Mouse (Mus musculus) mouse trophoblast stem cell (cell line): Measurements from ENCODE around the gene Ackr1.

Experiments
- in situ Hi-C, 2 experiments: fragments of 300-500 bp; cut with MseI, MboI; formaldehyde crosslinking; loops; 2 replicates in 1 of 2; 3 replicates in 1 of 2; pipeline ENCODE4 v1.15.1; 2025

The Ackr1 gene

DNA sequence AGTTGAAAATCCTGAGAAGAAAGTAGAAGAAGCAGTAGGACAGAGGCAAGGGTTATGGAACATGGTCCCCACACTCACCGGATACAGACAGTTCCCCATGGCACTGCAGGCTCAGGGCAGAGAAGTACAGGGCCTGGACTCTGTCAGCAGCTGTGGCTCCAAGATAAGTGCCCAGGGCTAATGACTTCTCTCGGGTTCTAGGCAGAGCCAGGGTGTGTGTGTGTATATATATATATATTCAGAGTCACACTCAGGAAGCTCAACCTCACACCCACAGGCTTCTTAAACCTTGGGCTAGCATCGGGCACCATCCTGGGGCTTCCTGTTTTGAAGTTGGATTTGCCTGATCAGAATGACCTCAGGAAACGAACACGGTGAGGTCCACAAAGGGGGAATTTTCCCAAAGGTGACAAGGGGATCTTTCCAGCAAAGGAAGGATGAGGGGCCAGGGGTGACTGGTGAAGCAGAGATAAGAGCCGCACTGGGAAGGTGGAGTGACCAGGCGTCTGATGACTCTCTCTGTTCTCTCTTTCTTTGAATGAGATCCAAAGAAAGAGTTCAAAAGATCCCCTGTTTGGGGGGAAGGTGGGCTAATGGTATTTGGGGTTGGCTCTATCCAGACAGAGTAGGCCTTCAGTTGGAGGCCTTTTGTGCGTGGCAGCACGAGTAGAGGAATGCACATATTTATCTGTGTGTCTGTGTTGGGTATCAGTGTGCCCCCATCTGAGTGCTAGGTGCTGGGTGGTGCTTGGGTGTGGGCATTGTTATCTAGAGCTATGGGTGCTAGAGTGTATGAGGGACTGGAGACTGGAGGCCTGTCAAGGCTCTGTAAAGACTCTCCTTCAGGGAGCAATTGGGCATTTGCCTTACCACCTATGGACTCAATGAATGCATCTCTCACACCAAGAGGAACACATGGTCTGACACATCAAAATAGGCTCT, at the start of gene Ackr1:
TSS of gene Ackr1 (minus strand) at position 439 of the 942 bp plus-strand sequence.
- in situ Hi-C loops = no loop called here

DNA sequence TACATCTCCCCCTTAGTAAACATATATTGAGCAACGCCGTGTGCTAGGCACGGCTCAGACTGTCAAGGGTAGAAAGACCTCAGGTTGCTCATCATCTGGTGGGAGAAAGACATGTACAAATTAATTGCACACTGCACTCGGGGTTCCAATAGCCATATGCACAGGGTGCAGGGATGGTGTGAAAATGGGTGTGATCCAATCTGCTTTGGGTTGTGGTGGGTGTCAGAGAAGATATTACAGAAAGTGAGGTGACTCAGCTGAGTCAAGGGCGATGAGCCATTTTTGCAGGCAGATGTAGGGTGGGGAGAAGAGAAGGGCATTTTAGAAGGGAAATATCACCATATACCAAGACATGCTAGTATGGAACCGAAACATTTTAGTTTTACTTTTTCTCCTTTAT, 47.9 kb upstream of the Ackr1 start:
- in situ Hi-C loops = loop anchor here (25.0 kb wide), 2 partner anchors 744 to 969 kb away; partner anchors contain the start of gene Dusp23 (in 2 of the 2)

DNA sequence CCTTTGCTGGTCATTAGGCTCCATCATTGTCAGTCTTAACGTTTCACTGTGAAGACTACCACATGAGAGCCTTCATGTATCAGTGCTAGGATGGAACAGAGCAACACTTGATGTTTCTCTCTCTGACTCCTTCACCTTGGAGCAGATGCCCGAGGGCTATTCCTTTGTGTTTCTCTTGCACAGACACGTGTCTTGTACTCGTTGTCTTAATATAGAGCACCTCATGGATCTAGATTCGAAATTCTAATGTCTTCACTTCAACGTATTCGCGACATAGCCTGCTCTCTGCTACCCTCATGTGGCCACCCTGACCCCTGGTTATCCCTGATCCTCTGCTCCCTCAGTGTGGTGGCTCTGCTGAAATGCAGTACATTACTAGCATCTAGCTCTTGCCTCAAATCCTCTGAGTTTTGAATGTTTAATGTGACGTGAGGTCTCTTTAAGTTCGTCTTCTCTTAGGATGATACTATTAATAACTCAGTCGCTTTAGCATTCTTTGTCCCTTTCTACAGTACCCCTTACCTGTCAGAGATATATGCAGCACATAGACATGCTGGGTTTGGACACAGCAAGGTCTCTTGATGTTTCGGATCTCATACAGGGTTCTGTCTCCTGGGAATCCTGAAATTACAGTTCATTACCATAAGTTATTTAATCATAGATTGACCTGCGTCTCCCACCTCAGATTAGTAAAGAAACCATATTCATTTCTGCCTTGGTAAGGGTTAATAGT, 44.0 kb upstream of the Ackr1 start:
- in situ Hi-C loops = loop anchor here (25.0 kb wide), 2 partner anchors 740 to 965 kb away; partner anchors contain the start of gene Dusp23 (in 2 of the 2)

DNA sequence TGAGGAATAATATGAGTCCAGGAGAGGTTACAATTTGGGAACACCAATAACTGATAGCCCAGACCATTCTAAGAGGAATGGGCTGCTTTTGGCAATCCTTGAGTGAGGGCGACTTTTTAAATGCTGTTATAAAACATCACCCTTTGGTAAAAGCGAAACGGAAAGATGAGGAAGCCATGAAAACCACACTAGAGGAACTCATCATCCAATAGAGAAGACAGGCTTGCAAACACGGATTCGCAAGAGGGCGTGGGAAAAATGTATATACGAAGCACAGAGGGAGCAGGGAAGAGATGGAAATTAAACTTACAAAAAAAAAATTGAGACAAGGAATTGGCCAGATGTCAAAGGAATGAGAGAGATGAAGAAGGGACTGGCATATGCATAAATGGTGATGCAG, 40.5 kb upstream of the Ackr1 start:
- in situ Hi-C loops = no loop called here

- in situ Hi-C loops = no loop called here
These were observed 38.0 kb upstream of the Ackr1 start for GRCm38 (mm10) chr1:173371586-173371985.

GRCm38 (mm10) chr1:173370456-173370855, 36.9 kb upstream of the Ackr1 start:
- in situ Hi-C loops = no loop called here

GRCm38 (mm10) chr1:173369611-173370010, 36.1 kb upstream of the Ackr1 start:
- in situ Hi-C loops = no loop called here

GRCm38 (mm10) chr1:173367356-173368046, 34.0 kb upstream of the Ackr1 start, which contains the start of gene Cadm3:
Cadm3 (minus strand) TSS chr1:173367695.
- in situ Hi-C loops = no loop called here

- in situ Hi-C loops = no loop called here
These were observed 33.3 kb upstream of the Ackr1 start for GRCm38 (mm10) chr1:173366701-173367355.

DNA sequence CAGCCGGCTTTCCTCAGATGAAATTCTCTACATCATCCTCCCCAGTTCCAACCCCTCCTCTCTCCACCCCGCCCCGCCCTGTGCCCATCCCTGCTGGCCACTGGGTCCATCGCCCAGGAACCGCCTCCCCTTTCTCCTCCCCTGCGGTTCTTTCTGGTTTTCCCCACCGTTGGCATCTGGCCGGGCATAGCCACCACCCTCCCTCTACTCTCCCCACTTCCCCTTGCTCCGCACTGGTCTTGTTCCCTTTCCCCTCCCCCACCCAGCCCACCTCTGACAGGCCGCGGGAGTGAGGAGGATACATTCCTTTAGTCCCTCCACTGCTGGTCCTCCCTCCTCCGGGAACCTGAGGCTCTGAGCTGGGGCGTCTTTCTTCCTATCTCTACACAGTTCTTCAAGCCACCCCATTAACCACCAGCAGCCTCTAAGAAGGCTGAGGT, 32.4 kb upstream of the Ackr1 start:
- in situ Hi-C loops = no loop called here

DNA sequence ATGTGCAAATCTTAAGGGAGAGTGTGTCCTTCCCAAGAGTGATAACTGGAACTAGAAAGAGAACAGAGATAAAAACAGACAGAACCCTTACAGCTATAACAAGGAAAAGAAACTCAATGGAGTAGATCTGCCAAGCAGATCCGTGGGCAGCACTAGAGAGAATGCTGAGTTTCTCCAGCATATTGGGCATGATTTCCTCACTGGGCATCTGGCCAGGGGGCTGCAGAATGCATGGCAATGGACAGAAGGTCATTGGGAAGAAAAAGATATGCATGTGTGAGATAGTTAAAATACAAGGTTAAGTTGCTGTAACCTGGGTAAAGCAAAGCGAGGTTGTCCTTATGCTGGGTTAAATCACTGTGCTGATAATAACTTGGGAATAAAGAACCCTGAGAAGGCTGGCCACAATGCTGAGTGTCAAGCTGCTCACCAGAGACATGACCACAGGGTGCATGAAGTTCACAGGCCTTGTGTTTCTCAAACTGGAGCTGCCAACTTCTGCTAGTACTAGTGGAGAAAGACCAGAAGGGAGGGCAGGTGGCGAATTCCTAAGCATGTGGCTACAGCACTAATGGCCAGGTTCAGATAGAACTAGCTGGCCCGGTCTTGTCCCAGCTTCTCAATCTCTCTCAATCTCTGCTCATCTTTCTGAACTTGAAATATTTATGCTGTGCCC, 30.7 kb upstream of the Ackr1 start:
- in situ Hi-C loops = no loop called here

- in situ Hi-C loops = no loop called here
These were observed 29.9 kb upstream of the Ackr1 start for GRCm38 (mm10) chr1:173363436-173363835.

- in situ Hi-C loops = no loop called here
These were observed 28.1 kb upstream of the Ackr1 start for GRCm38 (mm10) chr1:173361651-173362050.

GRCm38 (mm10) chr1:173359590-173360290, 26.2 kb upstream of the Ackr1 start:
- in situ Hi-C loops = no loop called here

GRCm38 (mm10) chr1:173357799-173358198, 24.2 kb upstream of the Ackr1 start:
- in situ Hi-C loops = no loop called here

DNA sequence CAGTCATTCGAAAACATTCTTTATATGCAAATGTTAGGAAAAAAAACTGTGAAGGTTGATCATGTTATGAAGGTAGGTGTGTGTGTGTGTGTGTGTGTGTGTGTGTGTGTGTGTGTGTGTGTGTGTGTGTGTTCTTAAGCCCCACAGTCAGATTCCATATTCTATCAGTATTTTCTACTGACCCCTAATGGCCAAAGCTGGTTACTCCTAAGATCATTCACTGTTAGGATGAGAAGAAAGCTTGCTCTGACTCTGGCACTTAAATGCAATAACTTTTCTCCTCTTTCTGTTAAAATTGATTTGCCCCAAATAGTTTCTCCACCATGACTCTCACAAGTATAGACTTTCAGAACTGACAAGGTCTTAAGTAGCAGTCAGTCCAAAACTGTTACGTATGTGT, 23.1 kb upstream of the Ackr1 start:
- in situ Hi-C loops = no loop called here

DNA sequence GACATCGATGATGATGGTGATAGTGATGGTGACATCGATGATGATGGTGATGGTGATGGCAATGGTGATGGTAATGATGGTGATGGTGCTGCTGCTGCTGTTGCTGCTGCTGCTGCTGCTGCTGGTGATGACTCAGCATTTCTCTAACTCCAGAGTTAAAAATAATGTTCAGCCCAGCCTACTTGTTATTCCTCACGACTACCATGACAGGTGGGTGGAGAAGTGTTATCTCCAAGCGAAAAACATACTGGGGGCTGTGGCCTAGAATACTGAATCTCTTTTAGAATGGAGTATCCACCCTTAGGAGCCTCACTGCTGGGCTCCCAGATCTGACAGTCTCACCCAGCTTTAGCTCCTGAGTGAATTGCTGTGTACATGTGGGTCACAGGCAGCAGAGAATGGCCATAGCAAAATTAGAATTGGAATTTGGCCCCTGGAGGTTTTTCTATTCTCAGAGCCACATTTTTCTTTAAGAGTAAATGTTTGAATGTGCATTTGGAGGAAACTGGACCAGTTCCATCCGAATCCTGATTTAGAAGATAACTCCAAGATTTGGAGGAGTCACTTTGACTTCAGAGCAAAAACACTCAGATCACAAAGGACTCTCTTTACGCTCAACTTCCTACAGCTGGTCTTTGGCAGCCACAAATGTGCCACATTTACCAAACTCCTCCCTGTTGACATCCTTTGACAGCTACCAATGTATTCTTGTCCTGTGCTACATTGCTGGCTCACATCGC, 21.7 kb upstream of the Ackr1 start:
- in situ Hi-C loops = no loop called here

DNA sequence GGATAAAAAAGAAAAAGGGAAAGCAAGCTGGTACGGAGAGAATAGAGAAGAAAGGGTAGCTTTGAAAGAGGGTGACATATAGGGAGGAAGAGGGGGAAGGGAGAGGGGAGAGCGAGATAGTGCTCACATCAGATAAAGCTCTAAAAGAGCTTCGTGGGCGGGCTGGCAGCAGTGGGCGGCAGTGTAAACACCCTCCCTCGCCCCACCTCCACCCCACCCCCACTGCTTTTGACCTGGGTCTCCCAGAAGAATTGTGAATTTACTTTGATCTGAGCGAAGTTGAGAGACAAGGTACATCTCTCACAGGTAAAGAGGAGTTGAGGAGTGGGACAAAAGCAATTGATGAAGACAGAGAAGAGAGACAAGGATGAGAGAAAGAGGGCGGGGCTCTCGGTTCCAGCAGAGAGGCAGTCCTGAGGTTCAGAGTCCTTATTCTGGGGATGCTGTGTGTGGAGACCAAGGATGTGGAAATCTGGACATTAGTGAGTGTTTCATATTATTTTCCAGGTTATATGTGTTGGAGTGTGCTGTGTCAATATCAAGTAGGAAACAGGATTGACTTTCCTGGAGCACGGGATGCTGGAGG, 16.9 kb upstream of the Ackr1 start, which contains the start of gene Aim2:
TSS of gene Aim2 (plus strand) at position 508 of the 586 bp plus-strand sequence.
- in situ Hi-C loops = no loop called here

DNA sequence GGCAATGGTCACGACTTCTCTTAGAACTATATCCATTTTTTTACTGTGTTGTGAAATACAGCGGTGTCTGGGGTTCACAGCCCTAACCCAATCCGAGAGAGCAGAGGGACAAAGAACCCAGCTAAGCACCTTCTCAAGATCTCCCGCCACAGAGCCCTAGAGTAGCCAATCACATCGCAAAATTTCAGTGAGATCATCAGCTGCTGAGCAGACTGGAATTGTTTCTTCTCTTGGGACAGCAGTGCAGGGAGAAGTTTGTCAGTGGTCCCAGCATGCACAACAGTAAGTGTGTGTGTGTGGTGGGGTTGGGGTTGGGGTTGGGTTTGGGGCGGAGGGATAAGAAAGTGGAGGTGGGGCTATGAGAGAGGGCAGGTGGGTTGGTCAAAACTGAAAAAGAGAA, 16.4 kb upstream of the Ackr1 start:
- in situ Hi-C loops = no loop called here
